Mouse (Mus musculus) hindbrain, embryonic 14.5 days (tissue): ENCODE data around the gene Prc1. TPM values are rescaled to one million over a fixed set of nuclear protein-coding genes. Genes with fewer than 3 reads are reported as not detected.

ENCODE experiments used
- ATAC-seq: fragments of 200-750 bp; cut with Nextera tagmentation; 2 replicates; pipeline ENCODE4 v1.8.0; 2017; ENCODE audit warnings: moderate number of reproducible peaks, mild to moderate bottlenecking, moderate TSS enrichment, moderate library complexity; ENCODE audit not compliant: low FRiP score
- DNase-seq: peaks from one replicate; pipeline ENCODE4 v3.0.0-alpha.2; 2015; ENCODE audit warnings: low spot score
- H3K27ac ChIP-seq: fragments of 300-500 bp; sonication (generic); 2 replicates; pipeline ENCODE4 v1.5.1; 2014; ENCODE audit warnings: mild to moderate bottlenecking, moderate library complexity
- H3K27me3 ChIP-seq: fragments of 300-500 bp; sonication (generic); 2 replicates; pipeline ENCODE4 v1.6.1; 2014; ENCODE audit warnings: mild to moderate bottlenecking, low read length, mixed read lengths; ENCODE audit not compliant: control insufficient read depth, insufficient read depth
- H3K36me3 ChIP-seq: fragments of 300-500 bp; sonication (generic); replicated peaks from 2 replicates; pipeline ENCODE4 v1.6.1; 2014; ENCODE audit not compliant: control insufficient read depth, insufficient read depth
- H3K4me1 ChIP-seq: fragments of 300-500 bp; sonication (generic); replicated peaks from 2 replicates; pipeline ENCODE4 v1.6.1; 2014; ENCODE audit warnings: antibody characterized with exemption, low read length, mixed read lengths; ENCODE audit not compliant: control insufficient read depth, insufficient read depth
- H3K4me2 ChIP-seq: fragments of 300-500 bp; sonication (generic); replicated peaks from 2 replicates; pipeline ENCODE4 v1.6.1; 2014; ENCODE audit warnings: mild to moderate bottlenecking, moderate library complexity
- H3K4me3 ChIP-seq: fragments of 300-500 bp; sonication (generic); replicated peaks from 2 replicates; pipeline ENCODE4 v1.5.1; 2014; ENCODE audit warnings: mild to moderate bottlenecking, low read length
- H3K9ac ChIP-seq: fragments of 300-500 bp; sonication (generic); 2 replicates; pipeline ENCODE4 v1.6.1; 2014
- H3K9me3 ChIP-seq: fragments of 300-500 bp; sonication (generic); 2 replicates; pipeline ENCODE4 v1.6.1; 2016; ENCODE audit warnings: low read length; ENCODE audit not compliant: control insufficient read depth
- WGBS: fragments of 180-500 bp; shearing (Covaris S2); extraction: QIAGEN DNeasy Blood & Tissue Kit; methylation state at CpG from one replicate; pipeline ENCODE4 v1.1.7; 2014; 5-methylcytosine and 5-hydroxymethylcytosine counted together
- polyA plus RNA-seq: library from polyadenylated mRNA; unstranded; fragments of >200 nt; fragmentation: Nextera tagmentation; extraction: Ambion mirVana; gene quantifications from 2 replicates; pipeline ENCODE4 v1.2.1, GENCODE M21; 2014

Prc1 gene
- polyA plus RNA-seq, 1 experiment from 2014 or later: 33.0 TPM

GRCm38 (mm10) chr7:80339793-80340628, 45.8 kb downstream of the Prc1 start:
- 1% methylated on average over 45 of the region's 45 CpGs for WGBS

GRCm38 (mm10) chr7:80340793-80341192, 46.5 kb downstream of the Prc1 start, which contains the start of gene Unc45a:
Gene Unc45a (minus strand): TSS chr7:80341005.
- H3K27me3 ChIP-seq: no peaks in the 10 kb centered on the region
- WGBS: 3% methylated on average over 11 of the region's 11 CpGs
- H3K27ac ChIP-seq: peak within 1 kb of the TSS; percentile 90
- H3K4me3 ChIP-seq: peak within 1 kb of the TSS; percentile 72
- peak within 1 kb of the TSS; percentile 83 for H3K4me2 ChIP-seq
- H3K9me3 ChIP-seq: no peaks in the 10 kb centered on the region
- DNase-seq: peak; percentile 64
- H3K36me3 ChIP-seq: peaks cover 22% of the 10 kb centered on the region
- peak within 1 kb of the TSS; percentile 80 for H3K9ac ChIP-seq
- peak; percentile 52 for ATAC-seq
- H3K4me1 ChIP-seq: peaks cover 52% of the 10 kb centered on the region

More at GRCm38 (mm10) chr7:80339793-80340628, 45.8 kb downstream of the Prc1 start:
- Histone ChIP-seq H3K9me3 (no peaks in the 10 kb centered on the region), H3K27me3 (no peaks in the 10 kb centered on the region), H3K4me3 (peak overlapping the region; percentile 72), H3K27ac (peak overlapping the region; percentile 90), H3K9ac (peak overlapping the region; percentile 80), H3K4me2 (peak overlapping the region; percentile 83), H3K36me3 (peaks cover 30% of the 10 kb centered on the region), H3K4me1 (peaks cover 52% of the 10 kb centered on the region)
- ATAC-seq: peak; percentile 96
- peak; percentile 99 for DNase-seq

- Histone ChIP-seq H3K27me3 (no peaks in the 10 kb centered on the region), H3K4me2 (no peak overlapping the region), H3K9me3 (no peaks in the 10 kb centered on the region), H3K36me3 (peaks cover 12% of the 10 kb centered on the region), H3K9ac (no peak overlapping the region), H3K27ac (peak overlapping the region; percentile 7; the same call in 1 of the 2 replicates), H3K4me1 (peaks cover 52% of the 10 kb centered on the region), H3K4me3 (no peak overlapping the region)
- WGBS: 58% methylated on average over 7 of the region's 7 CpGs
- ATAC-seq: no peak
- DNase-seq: no peak
Measured at GRCm38 (mm10) chr7:80341793-80342192, 47.5 kb downstream of the Prc1 start.

GRCm38 (mm10) chr7:80342858-80343257, 48.6 kb downstream of the Prc1 start, which contains the start of gene Hddc3:
Gene Hddc3 (plus strand): TSS chr7:80343104.
- H3K36me3 ChIP-seq: peaks cover 3% of the 10 kb centered on the region; the same call in 1 of the 2 replicates
- H3K4me3 ChIP-seq: peak within 1 kb of the TSS; percentile 47
- peak; percentile 99 for DNase-seq
- H3K4me1 ChIP-seq: peaks cover 46% of the 10 kb centered on the region
- H3K4me2 ChIP-seq: peak within 1 kb of the TSS; percentile 86
- ATAC-seq: peak; percentile 46
- peak within 1 kb of the TSS; percentile 86 for H3K27ac ChIP-seq
- no peaks in the 10 kb centered on the region for H3K9me3 ChIP-seq
- H3K9ac ChIP-seq: peak within 1 kb of the TSS; percentile 81
- no peaks in the 10 kb centered on the region for H3K27me3 ChIP-seq
- 1% methylated on average over 25 of the region's 25 CpGs for WGBS

- H3K27me3 ChIP-seq: no peaks in the 10 kb centered on the region
- H3K4me1 ChIP-seq: peaks cover 40% of the 10 kb centered on the region
- ATAC-seq (peak; percentile 7; the same call in 1 of the 2 replicates), DNase-seq (no peak)
- H3K36me3 ChIP-seq: no peaks in the 10 kb centered on the region; the same call in 1 of the 2 replicates
- H3K27ac ChIP-seq: peak overlapping the region; percentile 86
- H3K4me2 ChIP-seq: peak overlapping the region; percentile 86
- peak overlapping the region; percentile 47 for H3K4me3 ChIP-seq
- 26% methylated on average over 19 of the region's 19 CpGs for WGBS
- H3K9me3 ChIP-seq: no peaks in the 10 kb centered on the region
- H3K9ac ChIP-seq: peak overlapping the region; percentile 81
Measured at GRCm38 (mm10) chr7:80343270-80344018, 49.2 kb downstream of the Prc1 start.

GRCm38 (mm10) chr7:80346173-80346572, 51.9 kb downstream of the Prc1 start:
- Histone ChIP-seq H3K4me3 (no peak overlapping the region), H3K27ac (no peak overlapping the region)

GRCm38 (mm10) chr7:80346830-80347229, 52.6 kb downstream of the Prc1 start:
- ATAC-seq (no peak), DNase-seq (no peak)
- Histone ChIP-seq H3K4me1 (peaks cover 17% of the 10 kb centered on the region), H3K4me3 (no peak overlapping the region), H3K9me3 (no peaks in the 10 kb centered on the region), H3K27me3 (no peaks in the 10 kb centered on the region), H3K9ac (no peak overlapping the region), H3K4me2 (no peak overlapping the region), H3K36me3 (peaks cover 20% of the 10 kb centered on the region), H3K27ac (no peak overlapping the region)
- WGBS: 89% methylated on average over 5 of the region's 5 CpGs

More at GRCm38 (mm10) chr7:80346173-80346572, 51.9 kb downstream of the Prc1 start:
- Histone ChIP-seq H3K27me3 (no peaks in the 10 kb centered on the region), H3K36me3 (peaks cover 14% of the 10 kb centered on the region), H3K9me3 (no peaks in the 10 kb centered on the region), H3K4me2 (no peak overlapping the region), H3K4me1 (peaks cover 22% of the 10 kb centered on the region), H3K9ac (no peak overlapping the region)
- no peak for DNase-seq
- no peak for ATAC-seq
- WGBS: 94% methylated on average over 9 of the region's 9 CpGs

GRCm38 (mm10) chr7:80347670-80348586, 53.7 kb downstream of the Prc1 start:
- Histone ChIP-seq H3K9ac (no peak overlapping the region), H3K4me2 (no peak overlapping the region), H3K4me1 (peaks cover 7% of the 10 kb centered on the region), H3K27me3 (no peaks in the 10 kb centered on the region), H3K36me3 (peaks cover 30% of the 10 kb centered on the region), H3K9me3 (no peaks in the 10 kb centered on the region), H3K4me3 (no peak overlapping the region), H3K27ac (no peak overlapping the region)
- WGBS: 72% methylated on average over 13 of the region's 13 CpGs
- no peak for DNase-seq
- no peak for ATAC-seq
